Mouse (Mus musculus) thymus, postnatal 25 days (tissue): Measurements from ENCODE around the gene Emp1.
A peak's percentile ranks its signal among the peaks of the same experiment; 100 is the strongest.

Experiments used
- DNase-seq: peaks from one replicate; pipeline ENCODE4 v3.0.0; 2022

Emp1 gene

DNA sequence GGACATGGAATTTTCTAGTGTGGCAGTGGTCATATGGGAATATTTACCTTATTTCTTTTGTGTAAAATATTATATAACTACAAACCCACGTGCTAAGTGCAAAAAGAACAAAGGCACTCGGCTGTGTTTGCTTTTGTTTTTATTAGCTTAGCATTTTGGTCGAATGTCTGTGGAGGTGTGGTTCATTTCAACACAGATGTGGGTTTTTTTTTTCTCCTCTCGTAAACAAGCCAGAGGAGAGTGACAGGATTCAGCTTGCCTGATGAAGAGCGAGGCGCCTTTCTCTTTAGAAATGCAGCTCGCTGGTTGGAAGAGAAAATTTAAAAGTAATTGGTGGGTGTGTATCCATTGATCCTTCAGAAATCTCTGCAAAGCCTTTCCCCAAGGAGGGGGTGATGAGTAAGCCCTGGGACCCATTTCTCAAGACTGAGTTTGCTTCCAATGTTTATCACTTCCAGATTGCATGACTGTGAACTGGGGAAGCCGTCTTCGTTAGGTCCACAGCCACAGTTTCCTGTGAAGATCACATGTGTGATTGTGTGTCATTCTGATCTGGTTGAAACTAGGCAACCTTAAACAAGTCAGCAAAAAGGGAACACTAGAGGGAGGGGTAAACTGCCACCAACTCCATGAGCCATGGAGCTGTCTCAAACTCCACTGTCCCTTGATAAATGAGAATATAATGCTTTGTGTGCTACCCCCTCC, 1.8 kb downstream of the Emp1 start:
- peak; percentile 61 for DNase-seq

GRCm38 (mm10) chr6:135364891-135365301, 2.6 kb downstream of the Emp1 start:
- DNase-seq, result no peak

DNA sequence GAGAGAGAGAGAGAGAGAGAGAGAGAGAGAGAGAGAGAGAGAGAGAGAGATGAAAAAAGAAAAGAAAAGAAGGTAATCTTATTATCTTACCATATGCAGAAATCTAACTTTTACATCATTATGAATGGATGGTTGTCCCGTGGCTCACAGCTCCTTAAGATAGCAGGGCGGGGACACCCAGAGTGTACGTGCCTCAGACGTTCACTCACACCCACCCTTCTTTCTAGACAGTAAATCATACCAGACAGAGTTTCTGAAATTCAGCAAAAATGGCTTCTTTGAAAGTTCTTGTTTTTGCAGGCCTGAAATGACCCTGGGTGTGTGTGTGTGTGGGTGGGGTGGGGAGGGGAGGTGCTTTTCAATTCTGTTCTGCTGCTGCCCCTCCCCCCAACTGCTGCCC, 3.3 kb downstream of the Emp1 start:
- no peak for DNase-seq

DNA sequence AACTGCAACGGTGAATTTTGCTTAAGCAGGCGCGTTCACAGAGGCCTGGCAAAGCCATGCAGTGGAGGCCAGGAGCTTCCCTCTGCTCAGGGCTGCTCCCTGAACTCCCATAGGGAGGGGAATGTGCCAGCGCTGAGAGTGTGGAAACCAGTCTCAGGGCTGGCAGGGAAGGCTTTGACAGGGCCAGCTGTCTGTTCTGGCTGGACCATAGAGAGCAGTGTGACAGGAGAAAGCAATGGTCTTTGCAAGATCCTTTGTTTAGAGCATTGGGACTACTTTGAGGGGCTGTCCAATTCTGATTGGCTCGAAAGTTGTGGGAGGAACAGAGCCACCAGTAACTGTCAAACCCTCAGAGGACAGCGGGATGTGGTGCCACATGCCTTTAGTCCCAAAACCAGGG, 5.9 kb downstream of the Emp1 start:
- DNase-seq, result no peak

GRCm38 (mm10) chr6:135369551-135369968, 7.2 kb downstream of the Emp1 start:
- DNase-seq, result peak; percentile 60

GRCm38 (mm10) chr6:135370954-135371353, 8.6 kb downstream of the Emp1 start:
- DNase-seq, result no peak

DNA sequence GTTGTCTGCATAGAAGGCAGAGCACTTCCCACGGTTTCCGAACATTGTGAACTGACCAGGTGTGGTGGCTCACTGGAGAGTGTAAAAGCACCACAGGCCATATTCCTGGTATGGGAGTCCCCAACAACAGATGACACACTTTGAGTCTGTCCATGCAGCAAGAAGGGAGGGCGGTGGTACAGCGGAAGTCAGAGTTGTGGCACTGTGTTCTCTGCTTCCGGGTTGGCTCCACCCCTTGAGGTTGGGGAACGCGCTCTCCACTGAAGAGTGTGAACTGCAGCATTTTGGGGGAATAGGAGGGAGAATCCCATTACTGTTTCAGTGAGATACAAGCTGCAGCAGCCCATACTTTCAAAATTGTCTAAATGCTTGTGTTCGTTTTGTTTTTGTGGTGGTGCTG, 11.0 kb downstream of the Emp1 start:
- peak; percentile 36 for DNase-seq

DNA sequence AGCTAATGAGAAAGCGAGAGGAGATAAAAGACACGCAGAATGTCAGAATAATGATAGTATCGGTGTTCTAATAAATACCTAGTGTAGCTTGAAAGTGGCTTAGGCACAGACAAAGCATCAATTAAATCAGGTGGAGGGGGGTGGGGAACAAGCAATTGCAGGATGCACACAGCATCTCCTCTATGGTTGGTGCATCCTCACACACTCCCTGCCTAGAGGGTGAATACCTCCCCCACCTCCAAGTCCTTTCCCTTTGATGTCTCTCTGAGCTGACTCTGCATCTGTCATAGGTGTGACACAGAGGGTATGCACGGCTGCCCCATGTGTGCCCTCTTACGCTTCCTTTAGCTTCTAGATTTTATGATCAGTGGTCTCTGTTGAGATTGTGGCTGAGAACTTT, 13.5 kb downstream of the Emp1 start:
- DNase-seq, result no peak

- no peak for DNase-seq
Measured at GRCm38 (mm10) chr6:135376248-135376647, 13.9 kb downstream of the Emp1 start.

DNA sequence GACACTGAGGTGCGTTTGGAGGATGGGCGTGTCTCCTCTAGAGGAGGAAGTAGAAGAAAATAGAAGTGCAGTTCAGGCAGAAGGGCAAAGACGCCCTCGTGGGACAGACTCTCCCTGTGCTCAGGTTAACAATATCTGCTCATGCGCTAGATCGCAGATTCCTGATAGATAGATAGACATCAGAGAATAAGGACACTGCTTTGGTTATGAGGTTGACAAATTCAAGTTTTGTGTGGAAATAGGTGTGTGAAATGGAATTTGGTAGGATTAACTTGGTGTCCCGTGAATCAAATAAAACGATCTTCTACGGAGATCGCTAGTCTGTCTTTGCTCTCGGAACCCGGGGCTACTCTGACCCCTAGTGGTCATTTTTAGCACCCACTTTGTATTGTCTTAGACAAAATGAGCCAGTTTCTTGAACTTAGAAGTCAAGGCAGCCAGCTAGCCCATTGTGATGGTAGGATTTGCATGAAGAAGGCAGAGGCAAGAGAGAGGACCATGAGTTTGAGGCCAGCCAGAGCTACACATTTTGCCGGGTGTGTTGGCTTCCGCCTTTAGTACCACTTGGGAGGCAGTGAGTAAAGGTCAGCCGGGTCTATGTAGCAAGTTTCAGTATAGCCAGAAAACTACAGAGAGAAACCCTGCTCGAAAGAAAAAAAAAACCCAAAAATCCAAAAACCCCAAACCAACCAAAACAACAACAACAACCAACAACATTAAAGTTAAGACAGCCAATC, 15.4 kb downstream of the Emp1 start:
- peak; percentile 69 for DNase-seq

- DNase-seq, result no peak
Measured at GRCm38 (mm10) chr6:135383919-135384318, 21.6 kb downstream of the Emp1 start.

GRCm38 (mm10) chr6:135385738-135386459, 23.6 kb downstream of the Emp1 start:
- no peak for DNase-seq

GRCm38 (mm10) chr6:135387653-135388052, 25.3 kb downstream of the Emp1 start:
- no peak for DNase-seq

GRCm38 (mm10) chr6:135388711-135389110, 26.4 kb downstream of the Emp1 start:
- no peak for DNase-seq

GRCm38 (mm10) chr6:135390398-135390797, 28.1 kb downstream of the Emp1 start:
- no peak for DNase-seq

GRCm38 (mm10) chr6:135395375-135395774, 33.0 kb downstream of the Emp1 start:
- no peak for DNase-seq

DNA sequence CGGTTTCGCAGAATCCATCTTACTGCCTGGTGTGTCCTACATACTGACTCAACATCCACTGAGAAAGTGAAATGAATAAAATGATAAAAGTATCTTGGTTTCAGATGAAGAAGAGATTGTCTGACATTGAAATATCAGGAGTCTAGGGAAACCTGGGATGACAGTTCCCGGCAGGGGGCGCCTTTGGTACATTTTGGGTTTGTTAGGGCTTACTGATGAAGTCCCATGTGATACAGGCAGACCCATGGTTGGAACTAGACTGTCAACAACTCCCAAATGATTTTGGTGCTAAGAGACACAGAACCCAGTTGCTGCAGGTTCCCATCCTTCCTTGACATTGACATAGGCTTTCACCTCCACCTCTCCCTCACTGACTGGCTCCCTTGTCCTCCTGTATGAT, 34.7 kb downstream of the Emp1 start:
- no peak for DNase-seq

DNA sequence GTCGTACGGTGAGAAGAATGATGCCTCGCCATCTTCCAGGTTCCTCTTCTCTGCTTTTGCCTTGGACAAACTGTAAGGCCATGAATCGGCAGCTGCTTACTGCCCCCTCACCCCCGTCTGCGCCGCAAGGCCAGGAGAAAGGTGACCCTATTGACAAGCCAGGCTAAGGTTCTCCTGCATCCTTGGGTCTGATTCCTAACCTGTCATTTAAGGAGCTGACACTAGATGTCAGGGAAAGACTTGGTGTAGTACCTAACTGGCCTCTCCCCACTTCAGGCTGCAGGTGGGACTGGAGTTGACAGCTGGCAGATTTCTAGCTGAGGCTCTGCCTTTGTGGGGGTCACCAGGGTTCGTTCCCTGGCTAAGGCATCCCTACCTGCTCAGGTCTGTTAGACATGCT, 35.4 kb downstream of the Emp1 start:
- DNase-seq, result no peak

DNA sequence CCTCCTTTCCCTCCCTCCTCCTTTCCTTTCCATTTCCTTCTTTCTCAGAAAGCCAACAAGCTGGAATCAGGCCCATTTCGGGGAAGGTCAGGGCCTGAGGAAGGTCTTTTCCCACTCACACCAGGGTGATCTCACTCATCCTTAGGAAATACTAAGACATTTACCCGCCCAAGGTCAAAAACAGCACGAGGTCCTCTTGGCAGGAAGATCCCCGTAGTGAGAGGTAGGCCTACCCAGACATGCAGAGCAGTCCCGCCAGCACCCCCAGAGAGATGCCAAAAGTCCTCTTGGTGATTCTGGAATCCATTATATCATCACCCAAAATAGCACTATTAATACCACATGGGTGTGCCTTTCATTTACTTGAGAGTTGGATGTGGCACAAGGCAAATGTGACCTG, 36.5 kb downstream of the Emp1 start:
- no peak for DNase-seq

- peak; percentile 71 for DNase-seq
Measured at GRCm38 (mm10) chr6:135400306-135400705, 38.0 kb downstream of the Emp1 start.

DNA sequence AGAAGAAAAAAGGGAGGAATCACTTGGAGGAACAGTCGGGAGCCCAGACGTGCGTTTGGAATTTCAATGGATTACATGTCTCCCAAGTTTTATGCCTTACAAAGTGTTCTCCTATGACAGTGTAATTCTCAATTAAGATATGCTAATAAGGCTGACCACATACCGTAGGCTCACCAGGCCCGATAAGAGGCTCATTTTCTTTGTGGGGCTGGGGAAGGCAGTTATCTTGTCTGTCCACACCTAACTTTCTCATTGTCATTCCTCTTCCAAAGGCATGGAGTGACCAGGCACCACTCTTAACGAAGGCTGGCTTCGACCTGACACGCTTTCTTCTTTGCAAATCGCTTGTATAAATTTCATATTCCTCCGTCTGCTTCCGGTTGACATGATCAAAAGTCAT, 42.7 kb downstream of the Emp1 start:
- DNase-seq, result no peak

DNA sequence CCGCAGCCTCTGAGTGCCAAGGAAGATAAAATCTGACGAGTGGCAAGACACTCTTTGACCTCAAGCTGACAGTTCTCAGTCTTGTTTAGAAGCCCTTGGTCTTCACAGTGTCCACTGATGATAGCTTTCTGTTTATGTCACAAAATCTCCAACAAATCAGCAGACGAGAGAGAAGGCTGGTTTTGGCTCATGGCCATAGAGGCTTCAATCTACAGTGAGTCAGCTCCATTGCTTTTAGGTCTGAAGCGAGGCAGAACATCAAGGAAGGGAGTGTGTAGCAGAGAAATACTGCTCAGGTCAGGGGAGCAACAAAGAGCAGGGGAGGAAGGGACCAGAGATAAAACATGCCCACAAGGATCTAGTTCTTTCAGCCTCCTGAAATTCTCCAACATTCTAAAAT, 45.0 kb downstream of the Emp1 start:
- no peak for DNase-seq

GRCm38 (mm10) chr6:135411712-135412319, 49.5 kb downstream of the Emp1 start:
- no peak for DNase-seq

DNA sequence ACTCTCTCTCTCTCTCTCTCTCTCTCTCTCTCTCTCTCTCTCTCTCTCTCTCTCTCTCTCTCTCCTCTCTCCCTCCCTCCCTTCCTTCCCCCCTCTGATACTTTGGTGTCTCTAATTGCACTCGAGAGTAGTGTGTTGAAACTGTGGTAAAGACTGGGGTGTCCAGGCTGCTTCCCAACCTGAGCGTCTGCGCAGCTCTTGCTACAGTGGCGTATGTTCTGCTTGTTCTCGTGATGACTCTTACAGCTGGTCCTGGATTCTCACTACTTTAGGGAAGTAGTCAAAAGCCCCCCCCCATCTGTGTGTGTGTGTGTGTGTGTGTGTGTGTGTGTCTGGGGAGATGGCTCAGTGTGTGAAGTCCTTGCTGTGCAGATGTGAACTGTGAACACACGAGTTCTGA, 50.3 kb downstream of the Emp1 start:
- no peak for DNase-seq
